ENCODE assay signal across 9 mouse cellular contexts in the genomic region with DNA sequence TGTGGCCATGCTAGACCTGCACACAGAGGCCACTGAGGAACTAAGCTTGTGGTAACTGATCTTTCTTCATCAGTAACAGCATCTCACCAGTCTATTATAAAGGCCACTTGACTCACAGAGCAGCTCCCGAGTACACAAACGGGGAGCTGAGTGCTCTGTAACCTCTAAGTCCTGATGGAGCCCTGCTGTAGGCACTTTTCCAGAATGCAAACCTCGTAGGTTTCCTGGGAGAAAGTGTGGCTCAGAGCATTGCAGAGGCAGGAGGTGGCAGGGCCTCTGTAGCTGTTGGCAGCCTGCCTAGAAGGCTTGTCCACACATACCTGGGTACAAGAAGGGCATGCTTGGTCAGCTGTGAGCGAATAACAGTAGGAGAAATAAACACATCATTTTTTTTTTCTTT. TPM values are rescaled to one million over a fixed set of nuclear protein-coding genes. Genes with fewer than 3 reads are reported as not detected.
DNase-seq lines count a peak whose midpoint lies in the region; ATAC-seq and TF ChIP-seq lines count a peak whose summit lies in the region.
"Had no signal": no experiment of that assay in that cellular context is flagged by ENCODE, and none has a peak within 500 bp of the region (broad histone marks: within the 10 kb centered on the region; RNA-seq: fewer than 3 reads in every experiment).

No protein-coding gene starts in this region.

- H3K36me3 ChIP-seq in intestine, embryonic 16.5 days (ENCODE audit: control insufficient read depth, insufficient read depth, low read length): no peaks in the 10 kb centered on the region

- H3K4me2 ChIP-seq in intestine, embryonic 16.5 days (ENCODE audit: low read depth, low read length): no peak overlapping the region

- no peak overlapping the region for H3K4me3 ChIP-seq in lung, adult 2 months (replicated peaks; ENCODE audit: extremely low read depth, low read depth, low read length)
- H3K4me3 ChIP-seq in intestine, embryonic 16.5 days (ENCODE audit: low read length): no peak overlapping the region

- peaks cover 3% of the 10 kb centered on the region; the same call in 1 of the 2 replicates for H3K4me1 ChIP-seq in lung, adult 2 months (ENCODE audit: control insufficient read depth, insufficient read depth, low read length)
- no peaks in the 10 kb centered on the region for H3K4me1 ChIP-seq in intestine, embryonic 16.5 days (ENCODE audit: control insufficient read depth, insufficient read depth, low read length)

- no peak overlapping the region for H3K9ac ChIP-seq in intestine, embryonic 16.5 days (ENCODE audit: low read depth, low read length)

- no peaks in the 10 kb centered on the region for H3K9me3 ChIP-seq in intestine, embryonic 16.5 days (ENCODE audit: control insufficient read depth, low read length)

- H3K27me3 ChIP-seq in intestine, embryonic 16.5 days (replicated peaks; ENCODE audit: control insufficient read depth, insufficient read depth, low read length): no peaks in the 10 kb centered on the region

- no peak for ATAC-seq in intestine, embryonic 16.5 days

- H3K27ac ChIP-seq in intestine, embryonic 16.5 days (ENCODE audit: low read length): no peak overlapping the region
- H3K27ac ChIP-seq: macrophage had no signal

- TF ChIP-seq POLR2A in lung, adult 2 months (IDR thresholded peaks at IDR 0.05; ENCODE audit: borderline replicate concordance, extremely low read depth, low read depth, low read length): no peak

- no peak for TF ChIP-seq CTCF in lung, adult 2 months (IDR thresholded peaks at IDR 0.05; ENCODE audit: insufficient read depth, low read length)

- DNase-seq in cerebellum, adult 18-20 months: peak; percentile 14 to 17
- no peak for DNase-seq in cerebellum, adult 9-11 months
- peak; percentile 21 for DNase-seq in urinary bladder, postnatal 25 days (ENCODE audit: low spot score)
- no peak for DNase-seq in urinary bladder, postnatal 4 days (ENCODE audit: low spot score in 2 of 2)
- DNase-seq in lung, adult 2 months: peak; percentile 33
- peak; percentile 3 to 36 for DNase-seq in urinary bladder, postnatal 36 days (ENCODE audit: low spot score in 2 of 2)
- DNase-seq in retina, postnatal 1 day: no peak

- WGBS in lung, adult 2 months: 14% methylated on average over 4 of the region's 4 CpGs
- WGBS in intestine, embryonic 16.5 days: 20% methylated on average over 4 of the region's 4 CpGs

RNA-seq across cellular contexts. Expression of a gene that starts 27.7 kb away (rescaled TPM):
- polyA plus RNA-seq in lung, adult 2 months (2012; rRNA removed): not detected in 2 replicates
- polyA plus RNA-seq in intestine, embryonic 16.5 days (2015; fragmentation: Nextera tagmentation; extraction: Ambion mirVana): not detected in 2 replicates
- polyA plus RNA-seq: macrophage had no signal

Comparison
In these comparisons a context has a peak if more than half of its experiments do, and no peak if none do; other contexts are left out.
1. DNase-seq: peak in cerebellum, adult 18-20 months (2 of 2), urinary bladder, postnatal 25 days (single experiment), lung, adult 2 months (single experiment) and urinary bladder, postnatal 36 days (2 of 2); none in cerebellum, adult 9-11 months (single experiment), urinary bladder, postnatal 4 days (0 of 2) and retina, postnatal 1 day (single experiment).